Mouse (Mus musculus): ENCODE data around the gene Fscn1.

DNA sequence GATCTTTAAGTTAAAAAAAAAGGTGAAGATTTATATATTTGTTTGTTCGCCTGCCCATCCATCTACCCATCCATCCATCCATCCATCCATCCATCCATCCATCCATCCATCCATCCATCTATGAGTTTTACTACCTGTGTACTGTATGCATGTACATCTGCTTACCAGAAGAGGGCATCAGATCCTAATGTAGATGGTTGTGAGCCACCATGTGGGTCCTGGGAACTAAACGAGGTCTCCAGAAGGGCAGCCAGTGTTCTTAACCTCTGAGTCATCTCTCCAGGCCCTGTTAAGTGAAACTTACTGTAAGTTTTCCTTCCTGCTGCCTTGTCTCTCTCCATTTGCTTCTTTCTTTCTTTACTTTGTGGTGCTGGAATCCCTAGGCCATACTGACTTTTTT is 19.8 kb upstream of the Fscn1 start:
- TF ChIP-seq CTCF (IDR thresholded peaks at IDR 0.05; ENCODE audit: control insufficient read depth, insufficient read depth, insufficient replicate concordance, low read depth, low read length) (peak; percentile 3; the same call in 1 of the 2 replicates), POLR2A (IDR thresholded peaks at IDR 0.05; ENCODE audit: control insufficient read depth, low read depth, low read length) (no peak)
